Mouse (Mus musculus): ENCODE measurements around the gene Cd69. TPM values are rescaled to one million over a fixed set of nuclear protein-coding genes. Genes with fewer than 3 reads are reported as not detected.

Cd69 gene
- total and polyA plus RNA-seq, 2 experiments from 2014 or later = not detected

DNA sequence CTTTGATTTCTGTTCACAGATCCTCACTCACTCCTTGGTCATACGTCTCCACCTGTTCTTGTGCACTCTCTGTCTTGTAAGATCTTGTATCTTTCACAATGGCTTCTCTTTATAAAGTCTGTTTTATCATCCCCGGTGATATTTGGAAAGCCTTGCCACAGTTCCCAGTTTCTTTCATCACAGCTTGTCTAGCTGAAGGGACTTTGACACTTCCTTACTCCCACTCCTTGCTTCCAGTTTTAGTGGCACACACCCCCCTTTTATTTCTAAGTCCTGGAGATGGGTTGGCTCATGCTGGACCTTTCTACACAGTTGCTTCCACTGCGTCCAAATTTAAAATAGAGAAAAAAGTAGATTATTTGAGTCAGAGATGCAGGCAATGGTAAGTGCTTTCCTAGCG, 20.9 kb downstream of the Cd69 start:
- Histone ChIP-seq H3K27ac (no peak overlapping the region), H3K9me3 (ENCODE audit: low read length) (no peaks in the 10 kb centered on the region), H3K36me3 (ENCODE audit: insufficient read depth, low read length) (no peaks in the 10 kb centered on the region), H3K27me3 (ENCODE audit: insufficient read depth, low read length) (no peaks in the 10 kb centered on the region), H3K9ac (replicated peaks; ENCODE audit: low read length) (no peak overlapping the region), H3K4me1 (ENCODE audit: insufficient read depth, low read length) (no peaks in the 10 kb centered on the region), H3K4me2 (ENCODE audit: low read depth, low read length) (no peak overlapping the region), H3K4me3 (ENCODE audit: low read length) (no peak overlapping the region)
- whole genome bisulfite sequencing = 76% methylated on average over 4 of the region's 4 CpGs
- DNase-seq (ENCODE audit: low spot score) (no peak), ATAC-seq (no peak)
- no peak for TF ChIP-seq CTCF (IDR thresholded peaks at IDR 0.05; ENCODE audit: low read depth)

DNA sequence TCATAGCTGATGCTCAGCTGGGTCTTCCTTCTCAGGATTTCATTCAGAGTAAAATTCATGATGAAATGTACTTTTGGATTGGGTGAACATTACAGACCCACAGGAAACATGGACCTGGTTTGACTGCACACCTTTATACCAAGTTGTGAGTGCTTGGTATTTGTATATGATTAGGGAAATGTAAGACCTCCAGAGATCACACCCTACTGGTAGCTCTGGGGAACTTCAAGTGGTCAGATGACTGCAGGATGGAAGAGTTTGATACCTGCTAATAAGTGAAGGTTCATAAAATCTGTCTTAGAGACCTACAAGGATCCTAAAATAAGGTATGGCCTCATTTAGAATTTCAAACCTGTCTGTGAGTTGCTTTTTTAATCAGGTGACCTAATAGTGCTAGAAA, 27.0 kb downstream of the Cd69 start:
- Histone ChIP-seq H3K4me3 (ENCODE audit: low read length) (no peak overlapping the region), H3K36me3 (ENCODE audit: insufficient read depth, low read length) (no peaks in the 10 kb centered on the region), H3K27me3 (ENCODE audit: insufficient read depth, low read length) (no peaks in the 10 kb centered on the region), H3K27ac (no peak overlapping the region), H3K9ac (replicated peaks; ENCODE audit: low read length) (no peak overlapping the region), H3K9me3 (ENCODE audit: low read length) (no peaks in the 10 kb centered on the region), H3K4me2 (ENCODE audit: low read depth, low read length) (no peak overlapping the region), H3K4me1 (ENCODE audit: insufficient read depth, low read length) (no peaks in the 10 kb centered on the region)
- TF ChIP-seq CTCF (IDR thresholded peaks at IDR 0.05; ENCODE audit: low read depth) = peak; percentile 35; the same call in 1 of the 2 replicates
- DNase-seq (ENCODE audit: low spot score) (no peak), ATAC-seq (no peak)

DNA sequence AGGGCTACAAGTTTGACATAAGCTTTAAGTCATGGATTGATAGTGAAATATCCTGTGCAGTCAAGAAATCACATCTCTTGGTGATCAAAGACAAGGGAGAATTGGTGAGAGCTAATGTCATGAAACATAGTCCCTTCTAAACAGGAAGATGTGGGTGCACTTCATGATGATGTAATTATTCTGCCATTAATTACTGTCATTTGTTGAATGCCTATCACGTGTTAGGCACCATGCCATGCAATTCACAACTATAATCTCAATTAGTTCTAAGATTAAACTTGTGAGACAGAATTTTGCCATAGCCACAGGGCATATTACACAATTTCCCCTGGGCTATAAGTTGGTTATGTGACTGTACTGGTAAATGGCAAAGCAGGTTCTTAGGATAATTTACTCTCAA, 28.2 kb downstream of the Cd69 start:
- no peaks in the 10 kb centered on the region for H3K4me1 ChIP-seq (ENCODE audit: insufficient read depth, low read length)
- 48% methylated on average over 1 of the region's 1 CpGs for WGBS
- H3K36me3 ChIP-seq (ENCODE audit: insufficient read depth, low read length) = no peaks in the 10 kb centered on the region
- DNase-seq (ENCODE audit: low spot score) (no peak), ATAC-seq (no peak)
- no peak overlapping the region for H3K9ac ChIP-seq (replicated peaks; ENCODE audit: low read length)
- TF ChIP-seq CTCF (IDR thresholded peaks at IDR 0.05; ENCODE audit: low read depth) = no peak
- no peak overlapping the region for H3K4me3 ChIP-seq (ENCODE audit: low read length)
- H3K4me2 ChIP-seq (ENCODE audit: low read depth, low read length) = no peak overlapping the region
- H3K27ac ChIP-seq = no peak overlapping the region
- H3K9me3 ChIP-seq (ENCODE audit: low read length) = no peaks in the 10 kb centered on the region
- H3K27me3 ChIP-seq (ENCODE audit: insufficient read depth, low read length) = no peaks in the 10 kb centered on the region

DNA sequence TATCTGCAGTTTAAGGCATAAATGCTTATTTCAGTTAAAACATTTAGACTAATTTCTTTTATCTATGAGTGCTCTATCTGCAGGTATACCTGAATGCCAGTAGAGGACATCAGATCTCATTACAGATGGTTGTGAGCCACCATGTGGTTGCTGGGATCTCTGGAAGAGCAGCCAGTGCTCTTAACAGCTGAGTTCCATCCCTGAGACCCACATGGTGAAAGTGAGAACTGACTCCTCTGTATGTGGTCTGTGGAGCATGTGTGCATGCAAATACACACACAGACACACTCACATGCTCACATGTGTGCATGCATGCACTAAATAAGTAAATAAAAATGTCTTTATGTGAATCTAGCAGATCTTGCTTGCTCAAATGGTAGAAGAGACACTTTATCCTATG, 29.4 kb downstream of the Cd69 start:
- Histone ChIP-seq H3K27me3 (ENCODE audit: insufficient read depth, low read length) (no peaks in the 10 kb centered on the region), H3K4me1 (ENCODE audit: insufficient read depth, low read length) (no peaks in the 10 kb centered on the region), H3K4me2 (ENCODE audit: low read depth, low read length) (no peak overlapping the region), H3K9ac (replicated peaks; ENCODE audit: low read length) (no peak overlapping the region), H3K36me3 (ENCODE audit: insufficient read depth, low read length) (no peaks in the 10 kb centered on the region), H3K27ac (no peak overlapping the region), H3K9me3 (ENCODE audit: low read length) (no peaks in the 10 kb centered on the region), H3K4me3 (ENCODE audit: low read length) (no peak overlapping the region)
- ATAC-seq (no peak), DNase-seq (ENCODE audit: low spot score) (no peak)
- TF ChIP-seq CTCF (IDR thresholded peaks at IDR 0.05; ENCODE audit: low read depth) = peak; percentile 27; the same call in 1 of the 2 replicates

DNA sequence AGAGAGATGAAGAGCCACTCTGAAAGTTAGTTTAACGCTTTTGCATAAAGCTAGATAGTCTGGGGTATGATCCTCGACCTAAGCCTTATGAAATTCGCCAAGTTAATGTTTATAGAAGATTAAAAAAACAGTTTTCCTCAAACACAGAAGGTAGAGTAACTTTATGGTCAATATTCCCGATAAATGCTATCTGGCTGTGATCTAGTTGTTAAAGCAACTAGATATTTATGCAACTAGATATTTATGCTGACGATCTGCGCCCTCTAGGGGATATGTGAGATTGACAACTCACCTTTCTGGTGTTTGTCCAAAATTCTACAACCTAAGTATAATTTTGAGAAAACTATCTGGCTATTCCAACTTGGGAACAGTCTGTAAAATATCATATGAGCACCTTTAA, 33.3 kb downstream of the Cd69 start:
- H3K4me2 ChIP-seq (ENCODE audit: low read depth, low read length) = no peak overlapping the region
- H3K27ac ChIP-seq = no peak overlapping the region
- no peak overlapping the region for H3K9ac ChIP-seq (replicated peaks; ENCODE audit: low read length)
- peak; percentile 35 for DNase-seq (ENCODE audit: low spot score)
- no peaks in the 10 kb centered on the region for H3K27me3 ChIP-seq (ENCODE audit: insufficient read depth, low read length)
- no peaks in the 10 kb centered on the region for H3K36me3 ChIP-seq (ENCODE audit: insufficient read depth, low read length)
- no peaks in the 10 kb centered on the region for H3K9me3 ChIP-seq (ENCODE audit: low read length)
- WGBS = 67% methylated on average over 6 of the region's 6 CpGs
- peak; percentile 40; the same call in 1 of the 2 replicates for TF ChIP-seq CTCF (IDR thresholded peaks at IDR 0.05; ENCODE audit: low read depth)
- H3K4me3 ChIP-seq (ENCODE audit: low read length) = no peak overlapping the region
- no peak for ATAC-seq
- no peaks in the 10 kb centered on the region for H3K4me1 ChIP-seq (ENCODE audit: insufficient read depth, low read length)

DNA sequence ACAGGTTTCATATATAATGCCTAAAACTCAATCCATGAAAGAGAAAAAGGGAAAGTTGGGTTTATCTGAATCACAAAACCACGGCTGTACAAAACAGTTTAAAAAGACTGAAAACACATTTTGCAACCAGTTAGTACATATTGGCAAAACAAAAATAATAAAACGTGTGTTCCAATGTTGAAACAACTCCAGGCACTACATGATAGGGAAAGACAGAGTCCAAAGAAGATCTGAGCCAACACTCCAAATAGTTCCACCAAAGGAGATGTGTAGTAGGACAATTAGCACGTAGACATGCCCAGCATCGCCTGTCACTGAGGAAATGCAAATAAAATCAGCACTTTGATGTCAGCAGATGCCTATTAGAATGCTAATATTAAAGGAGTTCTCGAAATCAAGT, 33.8 kb downstream of the Cd69 start:
- no peaks in the 10 kb centered on the region for H3K36me3 ChIP-seq (ENCODE audit: insufficient read depth, low read length)
- no peak for TF ChIP-seq CTCF (IDR thresholded peaks at IDR 0.05; ENCODE audit: low read depth)
- 62% methylated on average over 5 of the region's 5 CpGs for WGBS
- no peaks in the 10 kb centered on the region for H3K9me3 ChIP-seq (ENCODE audit: low read length)
- H3K27me3 ChIP-seq (ENCODE audit: insufficient read depth, low read length) = no peaks in the 10 kb centered on the region
- no peak overlapping the region for H3K4me3 ChIP-seq (ENCODE audit: low read length)
- H3K9ac ChIP-seq (replicated peaks; ENCODE audit: low read length) = no peak overlapping the region
- DNase-seq (ENCODE audit: low spot score) (no peak), ATAC-seq (no peak)
- no peak overlapping the region for H3K27ac ChIP-seq
- H3K4me2 ChIP-seq (ENCODE audit: low read depth, low read length) = no peak overlapping the region
- no peaks in the 10 kb centered on the region for H3K4me1 ChIP-seq (ENCODE audit: insufficient read depth, low read length)

DNA sequence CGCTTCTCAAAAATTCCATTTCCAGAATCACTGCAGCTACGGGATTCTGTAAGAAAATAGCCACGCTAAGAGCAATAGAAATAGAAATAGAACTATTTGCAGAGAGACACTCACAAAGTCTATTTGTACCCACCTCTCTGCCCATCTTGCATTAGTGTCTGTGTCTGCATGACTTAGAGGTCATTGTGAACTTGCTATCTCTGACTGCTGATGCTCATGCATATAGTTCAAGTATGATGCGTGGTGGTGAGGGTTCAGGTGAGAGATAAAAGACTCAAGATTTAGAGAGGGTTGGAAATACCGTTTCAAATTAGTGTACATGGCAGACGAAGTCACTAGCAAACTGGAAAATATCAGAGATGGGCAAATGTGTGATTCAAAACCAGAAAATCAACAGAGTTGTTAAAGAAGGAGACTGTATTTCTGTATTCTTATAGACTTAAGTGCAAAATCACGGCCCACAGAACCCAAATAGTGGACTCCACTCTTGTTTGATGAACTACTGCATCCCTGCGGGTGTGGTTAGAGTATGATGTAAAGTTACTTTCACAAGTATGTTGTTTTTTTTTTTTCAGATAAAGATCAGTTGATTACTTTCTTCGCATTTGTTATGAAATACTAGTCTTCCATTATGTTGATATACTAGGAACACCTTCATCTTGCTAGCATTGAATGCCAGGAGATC, 35.5 kb downstream of the Cd69 start:
- ATAC-seq (no peak), DNase-seq (ENCODE audit: low spot score) (no peak)
- no peak for TF ChIP-seq CTCF (IDR thresholded peaks at IDR 0.05; ENCODE audit: low read depth)

More for the DNA sequence above, 35.5 kb downstream of the Cd69 start:
- 93% methylated on average over 9 of the region's 9 CpGs for WGBS
- no peak overlapping the region for H3K4me3 ChIP-seq (ENCODE audit: low read length)
- H3K27ac ChIP-seq = no peak overlapping the region
- no peaks in the 10 kb centered on the region for H3K36me3 ChIP-seq (ENCODE audit: insufficient read depth, low read length)
- no peak overlapping the region for H3K4me2 ChIP-seq (ENCODE audit: low read depth, low read length)
- H3K9me3 ChIP-seq (ENCODE audit: low read length) = no peaks in the 10 kb centered on the region
- no peaks in the 10 kb centered on the region for H3K4me1 ChIP-seq (ENCODE audit: insufficient read depth, low read length)
- no peak overlapping the region for H3K9ac ChIP-seq (replicated peaks; ENCODE audit: low read length)
- no peaks in the 10 kb centered on the region for H3K27me3 ChIP-seq (ENCODE audit: insufficient read depth, low read length)
